Mouse (Mus musculus): ENCODE measurements around the gene Irak3.

- TF ChIP-seq POLR2A (IDR thresholded peaks at IDR 0.05; ENCODE audit: insufficient read depth, low read length) (no peak), CTCF (IDR thresholded peaks at IDR 0.05; ENCODE audit: low read depth, low read length) (no peak)
Observed at GRCm38 (mm10) chr10:120128601-120129277, 73.2 kb downstream of the Irak3 start.

Measured in ES-Bruce4 (cell line).